Mouse (Mus musculus): ENCODE measurements around the gene Grasp. TPM values are rescaled to one million over a fixed set of nuclear protein-coding genes. Genes with fewer than 3 reads are reported as not detected.
A peak's percentile ranks its signal among the peaks of the same experiment; 100 is the strongest.

The Grasp gene
- polyA plus RNA-seq, 1 experiment from 2014 or later = 4.5 TPM

GRCm38 (mm10) chr15:101236878-101237277 is 12.9 kb downstream of the Grasp start:
- H3K9me3 ChIP-seq (ENCODE audit: control insufficient read depth, low read length) = no peaks in the 10 kb centered on the region
- 6% methylated on average over 3 of the region's 3 CpGs for WGBS
- peaks cover 7% of the 10 kb centered on the region; the same call in 1 of the 2 replicates for H3K4me1 ChIP-seq (ENCODE audit: control insufficient read depth, insufficient read depth, low read length)
- DNase-seq (ENCODE audit: low spot score, missing footprints) = peak; percentile 95
- no peak overlapping the region for H3K9ac ChIP-seq (ENCODE audit: low read length)
- no peak overlapping the region for H3K27ac ChIP-seq (ENCODE audit: low read depth, low read length)
- no peaks in the 10 kb centered on the region; the same call in 1 of the 2 replicates for H3K36me3 ChIP-seq (ENCODE audit: control insufficient read depth, insufficient read depth, low read length)
- no peak overlapping the region for H3K4me3 ChIP-seq (ENCODE audit: low read depth, low read length)
- no peak for ATAC-seq (ENCODE audit: low FRiP score)
- no peak overlapping the region for H3K4me2 ChIP-seq
- no peaks in the 10 kb centered on the region; the same call in 1 of the 2 replicates for H3K27me3 ChIP-seq (ENCODE audit: control insufficient read depth, insufficient read depth, low read length)

DNA sequence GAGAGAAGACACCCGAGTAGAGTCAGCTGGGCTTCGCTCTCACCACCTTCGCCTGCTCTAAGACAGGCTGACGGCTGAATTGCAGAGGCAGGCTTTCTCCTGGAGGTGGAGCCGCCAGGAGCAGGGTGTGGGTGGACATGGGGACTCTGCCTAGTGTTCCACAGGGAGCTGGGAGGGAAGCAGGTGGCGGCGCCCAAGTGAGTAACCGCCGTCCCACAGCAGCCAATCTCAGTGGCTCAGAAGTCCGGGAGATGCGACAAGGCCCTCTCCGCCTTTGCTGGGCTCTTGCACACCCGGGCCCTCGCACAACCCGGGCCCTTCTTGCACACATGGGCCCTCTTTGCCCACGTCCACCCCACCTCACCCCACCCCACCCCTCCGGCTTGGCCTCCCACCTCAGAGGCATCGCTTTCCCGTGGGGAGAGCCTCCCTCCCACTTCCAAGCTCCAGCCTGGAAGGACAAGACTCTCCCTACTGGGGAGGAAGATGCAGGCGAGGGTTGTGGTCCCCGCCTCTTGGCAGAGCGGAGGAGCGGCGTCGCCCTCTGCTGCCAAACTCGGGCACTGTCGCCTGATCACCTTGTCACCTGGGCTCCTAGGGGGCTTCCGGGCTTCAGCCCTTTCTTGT is 15.0 kb downstream of the Grasp start:
- Histone ChIP-seq H3K4me2 (peak overlapping the region; percentile 45), H3K27ac (ENCODE audit: low read depth, low read length) (no peak overlapping the region), H3K4me3 (ENCODE audit: low read depth, low read length) (peak overlapping the region; percentile 17), H3K9ac (ENCODE audit: low read length) (peak overlapping the region; percentile 44), H3K27me3 (ENCODE audit: control insufficient read depth, insufficient read depth, low read length) (no peaks in the 10 kb centered on the region; the same call in 1 of the 2 replicates), H3K4me1 (ENCODE audit: control insufficient read depth, insufficient read depth, low read length) (peaks cover 7% of the 10 kb centered on the region; the same call in 1 of the 2 replicates), H3K9me3 (ENCODE audit: control insufficient read depth, low read length) (no peaks in the 10 kb centered on the region), H3K36me3 (ENCODE audit: control insufficient read depth, insufficient read depth, low read length) (no peaks in the 10 kb centered on the region)
- WGBS = 6% methylated on average over 27 of the region's 28 CpGs
- ATAC-seq (ENCODE audit: low FRiP score) (peak; percentile 58), DNase-seq (ENCODE audit: low spot score, missing footprints) (peak; percentile 94)

DNA sequence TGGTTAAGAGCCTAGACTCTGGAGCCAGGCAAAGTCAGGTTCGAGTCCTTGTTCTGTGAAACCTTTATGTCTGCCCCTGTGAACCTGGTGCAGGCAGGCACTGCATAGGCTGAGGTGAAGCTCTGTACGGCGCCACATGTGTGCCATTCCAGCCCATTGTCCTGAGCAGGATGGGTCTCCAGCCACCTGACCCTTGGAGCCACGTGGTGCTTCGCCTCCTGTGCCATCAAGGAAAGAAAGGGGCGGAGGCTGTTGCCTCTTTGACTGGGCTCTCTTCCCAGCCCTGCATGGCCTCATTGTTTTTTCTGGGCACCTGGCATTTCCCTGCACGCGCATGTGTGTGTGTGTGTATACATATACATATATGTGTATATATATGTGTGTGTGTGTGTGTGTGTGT is 15.8 kb downstream of the Grasp start:
- Histone ChIP-seq H3K27ac (ENCODE audit: low read depth, low read length) (no peak overlapping the region), H3K9ac (ENCODE audit: low read length) (no peak overlapping the region), H3K4me2 (no peak overlapping the region), H3K4me1 (ENCODE audit: control insufficient read depth, insufficient read depth, low read length) (peaks cover 7% of the 10 kb centered on the region; the same call in 1 of the 2 replicates), H3K27me3 (ENCODE audit: control insufficient read depth, insufficient read depth, low read length) (no peaks in the 10 kb centered on the region; the same call in 1 of the 2 replicates), H3K4me3 (ENCODE audit: low read depth, low read length) (no peak overlapping the region), H3K9me3 (ENCODE audit: control insufficient read depth, low read length) (no peaks in the 10 kb centered on the region), H3K36me3 (ENCODE audit: control insufficient read depth, insufficient read depth, low read length) (no peaks in the 10 kb centered on the region)
- no peak for ATAC-seq (ENCODE audit: low FRiP score)
- DNase-seq (ENCODE audit: low spot score, missing footprints) = no peak
- 64% methylated on average over 8 of the region's 8 CpGs for WGBS

- Histone ChIP-seq H3K27me3 (ENCODE audit: control insufficient read depth, insufficient read depth, low read length) (no peaks in the 10 kb centered on the region; the same call in 1 of the 2 replicates), H3K4me2 (no peak overlapping the region), H3K4me3 (ENCODE audit: low read depth, low read length) (no peak overlapping the region), H3K9ac (ENCODE audit: low read length) (no peak overlapping the region), H3K36me3 (ENCODE audit: control insufficient read depth, insufficient read depth, low read length) (no peaks in the 10 kb centered on the region), H3K4me1 (ENCODE audit: control insufficient read depth, insufficient read depth, low read length) (peaks cover 4% of the 10 kb centered on the region; the same call in 1 of the 2 replicates), H3K9me3 (ENCODE audit: control insufficient read depth, low read length) (no peaks in the 10 kb centered on the region), H3K27ac (ENCODE audit: low read depth, low read length) (no peak overlapping the region)
- WGBS = 12% methylated on average over 10 of the region's 10 CpGs
- DNase-seq (ENCODE audit: low spot score, missing footprints) (peak; percentile 98), ATAC-seq (ENCODE audit: low FRiP score) (peak; percentile 45)
These were observed 16.8 kb downstream of the Grasp start for GRCm38 (mm10) chr15:101240799-101241204.

GRCm38 (mm10) chr15:101241236-101241635 is 17.2 kb downstream of the Grasp start:
- Histone ChIP-seq H3K9ac (ENCODE audit: low read length) (no peak overlapping the region), H3K4me1 (ENCODE audit: control insufficient read depth, insufficient read depth, low read length) (peaks cover 6% of the 10 kb centered on the region; the same call in 1 of the 2 replicates), H3K4me3 (ENCODE audit: low read depth, low read length) (no peak overlapping the region), H3K27me3 (ENCODE audit: control insufficient read depth, insufficient read depth, low read length) (no peaks in the 10 kb centered on the region; the same call in 1 of the 2 replicates), H3K4me2 (no peak overlapping the region), H3K27ac (ENCODE audit: low read depth, low read length) (no peak overlapping the region), H3K9me3 (ENCODE audit: control insufficient read depth, low read length) (no peaks in the 10 kb centered on the region), H3K36me3 (ENCODE audit: control insufficient read depth, insufficient read depth, low read length) (no peaks in the 10 kb centered on the region)
- 74% methylated on average over 9 of the region's 9 CpGs for WGBS
- DNase-seq (ENCODE audit: low spot score, missing footprints) = no peak
- no peak for ATAC-seq (ENCODE audit: low FRiP score)

DNA sequence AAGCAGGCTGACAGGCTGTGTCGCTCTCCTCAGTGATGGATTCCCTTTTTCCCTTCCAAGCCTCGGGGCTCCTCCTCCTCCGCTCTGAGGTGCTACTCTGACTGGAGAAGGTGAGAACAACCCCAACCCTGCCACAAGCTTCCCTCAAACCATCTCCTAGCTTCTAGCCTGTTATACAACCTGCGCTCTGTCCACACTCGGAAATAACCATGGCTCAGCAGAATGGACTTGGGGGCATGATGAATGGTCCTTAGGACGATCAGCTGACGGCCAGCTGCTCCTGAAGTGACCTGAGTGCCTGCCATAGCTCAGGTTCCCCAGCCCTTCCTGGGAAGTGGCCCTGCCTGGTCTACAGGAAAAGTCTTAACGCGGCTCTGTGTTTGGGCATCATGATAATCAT is 17.9 kb downstream of the Grasp start:
- Histone ChIP-seq H3K27me3 (ENCODE audit: control insufficient read depth, insufficient read depth, low read length) (no peaks in the 10 kb centered on the region; the same call in 1 of the 2 replicates), H3K4me1 (ENCODE audit: control insufficient read depth, insufficient read depth, low read length) (peaks cover 8% of the 10 kb centered on the region), H3K9me3 (ENCODE audit: control insufficient read depth, low read length) (no peaks in the 10 kb centered on the region), H3K4me2 (no peak overlapping the region), H3K27ac (ENCODE audit: low read depth, low read length) (no peak overlapping the region), H3K36me3 (ENCODE audit: control insufficient read depth, insufficient read depth, low read length) (no peaks in the 10 kb centered on the region), H3K9ac (ENCODE audit: low read length) (no peak overlapping the region), H3K4me3 (ENCODE audit: low read depth, low read length) (no peak overlapping the region)
- no peak for ATAC-seq (ENCODE audit: low FRiP score)
- no peak for DNase-seq (ENCODE audit: low spot score, missing footprints)
- WGBS = 80% methylated on average over 9 of the region's 9 CpGs

DNA sequence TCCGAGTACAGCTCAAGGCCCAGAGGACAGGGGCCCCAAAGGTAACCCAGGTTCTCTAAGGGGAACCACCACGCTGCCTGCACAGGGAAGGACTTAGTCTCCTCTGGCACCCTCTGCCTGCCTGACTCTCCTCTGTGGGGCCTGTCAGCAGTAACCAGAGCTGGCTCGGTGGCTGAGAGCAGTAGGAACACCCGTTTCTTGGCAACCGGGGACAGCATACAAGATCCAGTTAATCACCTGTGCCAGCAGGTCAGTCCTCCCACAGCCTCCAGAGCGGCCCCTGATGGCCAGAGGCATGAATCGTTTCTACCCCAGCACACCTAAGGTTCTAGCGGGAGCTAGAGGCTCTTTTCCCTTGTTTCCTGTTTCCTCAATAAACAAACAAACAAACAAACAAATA is 18.7 kb downstream of the Grasp start:
- ATAC-seq (ENCODE audit: low FRiP score) = no peak
- H3K27ac ChIP-seq (ENCODE audit: low read depth, low read length) = no peak overlapping the region

DNA sequence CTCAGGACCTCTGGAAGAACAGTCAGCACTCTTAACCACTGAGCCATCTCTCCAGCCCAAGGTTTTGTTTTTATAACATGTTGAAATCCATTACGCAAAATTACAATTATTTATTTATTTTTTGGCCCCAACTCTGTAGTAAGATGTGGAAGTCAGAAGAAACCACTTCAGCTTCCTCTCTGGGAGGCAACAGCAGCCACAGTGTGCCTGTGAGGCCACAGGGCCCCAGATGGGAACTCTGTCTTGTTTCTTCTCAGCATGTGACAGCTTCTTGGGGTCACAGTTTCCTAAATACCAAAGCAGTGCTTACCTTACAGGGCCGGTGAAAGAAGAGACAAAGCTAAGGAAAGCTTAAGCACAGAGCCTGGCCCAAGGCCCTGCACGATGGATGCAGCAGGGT is 20.0 kb downstream of the Grasp start:
- H3K4me1 ChIP-seq (ENCODE audit: control insufficient read depth, insufficient read depth, low read length) = peaks cover 8% of the 10 kb centered on the region
- WGBS = 58% methylated on average over 3 of the region's 3 CpGs
- no peak for ATAC-seq (ENCODE audit: low FRiP score)

More for the DNA sequence above, 18.7 kb downstream of the Grasp start:
- Histone ChIP-seq H3K4me1 (ENCODE audit: control insufficient read depth, insufficient read depth, low read length) (peaks cover 8% of the 10 kb centered on the region), H3K36me3 (ENCODE audit: control insufficient read depth, insufficient read depth, low read length) (no peaks in the 10 kb centered on the region), H3K9me3 (ENCODE audit: control insufficient read depth, low read length) (no peaks in the 10 kb centered on the region), H3K4me2 (no peak overlapping the region), H3K9ac (ENCODE audit: low read length) (no peak overlapping the region), H3K4me3 (ENCODE audit: low read depth, low read length) (no peak overlapping the region), H3K27me3 (ENCODE audit: control insufficient read depth, insufficient read depth, low read length) (no peaks in the 10 kb centered on the region; the same call in 1 of the 2 replicates)
- WGBS = 28% methylated on average over 8 of the region's 8 CpGs
- DNase-seq (ENCODE audit: low spot score, missing footprints) = no peak

More for the DNA sequence above, 20.0 kb downstream of the Grasp start:
- H3K27me3 ChIP-seq (ENCODE audit: control insufficient read depth, insufficient read depth, low read length) = no peaks in the 10 kb centered on the region
- no peak overlapping the region for H3K4me2 ChIP-seq
- no peak overlapping the region for H3K9ac ChIP-seq (ENCODE audit: low read length)
- H3K36me3 ChIP-seq (ENCODE audit: control insufficient read depth, insufficient read depth, low read length) = no peaks in the 10 kb centered on the region
- no peaks in the 10 kb centered on the region for H3K9me3 ChIP-seq (ENCODE audit: control insufficient read depth, low read length)
- no peak for DNase-seq (ENCODE audit: low spot score, missing footprints)
- H3K27ac ChIP-seq (ENCODE audit: low read depth, low read length) = no peak overlapping the region
- no peak overlapping the region for H3K4me3 ChIP-seq (ENCODE audit: low read depth, low read length)

Measured in midbrain, embryonic 11.5 days (tissue).